Mouse (Mus musculus): ENCODE measurements around the gene Nat8.
"Not testable (repeated sequence)": the region's sequence is repeated elsewhere in the genome, so short reads cannot be mapped to it uniquely, and the experiment has no call there.

Gene Nat8

GRCm38 (mm10) chr6:85831796-85832321, at the start of gene Nat8:
Nat8 (minus strand) TSS chr6:85832082.
- in situ Hi-C loops (cut with MboI, MseI), result no loop called here

- in situ Hi-C loops (cut with MboI, MseI), result not testable (repeated sequence)
These were observed 37.1 kb upstream of the Nat8 start, which contains the start of gene Nat8f2 for GRCm38 (mm10) chr6:85869006-85869405. Nat8f2 (minus strand) TSS chr6:85869158.

GRCm38 (mm10) chr6:85867726-85868690, 36.1 kb upstream of the Nat8 start:
- in situ Hi-C loops (cut with MboI, MseI), result no loop called here

- in situ Hi-C loops (cut with MboI, MseI), result not testable (repeated sequence)
These were observed 35.1 kb upstream of the Nat8 start for GRCm38 (mm10) chr6:85866995-85867394.

GRCm38 (mm10) chr6:85866166-85866565, 34.3 kb upstream of the Nat8 start:
- in situ Hi-C loops (cut with MboI, MseI), result not testable (repeated sequence)

GRCm38 (mm10) chr6:85864900-85865639, 33.2 kb upstream of the Nat8 start:
- in situ Hi-C loops (cut with MboI, MseI), result not testable (repeated sequence)

- in situ Hi-C loops (cut with MboI, MseI), result no loop called here
These were observed 32.0 kb upstream of the Nat8 start for GRCm38 (mm10) chr6:85863840-85864239.

GRCm38 (mm10) chr6:85863136-85863535, 31.3 kb upstream of the Nat8 start:
- in situ Hi-C loops (cut with MboI, MseI), result no loop called here

GRCm38 (mm10) chr6:85862565-85862964, 30.7 kb upstream of the Nat8 start:
- in situ Hi-C loops (cut with MboI, MseI), result no loop called here

- in situ Hi-C loops (cut with MboI, MseI), result no loop called here
These were observed 29.4 kb upstream of the Nat8 start for GRCm38 (mm10) chr6:85861247-85861646.

GRCm38 (mm10) chr6:85856194-85856678, 24.4 kb upstream of the Nat8 start:
- in situ Hi-C loops (cut with MboI, MseI), result no loop called here

- in situ Hi-C loops (cut with MboI, MseI), result no loop called here
These were observed 21.6 kb upstream of the Nat8 start for GRCm38 (mm10) chr6:85853481-85853880.

GRCm38 (mm10) chr6:85851062-85851773, 19.3 kb upstream of the Nat8 start:
- in situ Hi-C loops (cut with MboI, MseI), result no loop called here

GRCm38 (mm10) chr6:85849240-85849639, 17.4 kb upstream of the Nat8 start:
- in situ Hi-C loops (cut with MboI, MseI), result no loop called here

GRCm38 (mm10) chr6:85848140-85848539, 16.3 kb upstream of the Nat8 start:
- in situ Hi-C loops (cut with MboI, MseI), result no loop called here

- in situ Hi-C loops (cut with MboI, MseI), result no loop called here
These were observed 15.0 kb upstream of the Nat8 start for GRCm38 (mm10) chr6:85846921-85847320.

- in situ Hi-C loops (cut with MboI, MseI), result not testable (repeated sequence)
These were observed 12.0 kb upstream of the Nat8 start for GRCm38 (mm10) chr6:85843677-85844458.

- in situ Hi-C loops (cut with MboI, MseI), result no loop called here
These were observed 8.1 kb upstream of the Nat8 start for GRCm38 (mm10) chr6:85839982-85840381.

- in situ Hi-C loops (cut with MboI, MseI), result no loop called here
These were observed 6.8 kb upstream of the Nat8 start for GRCm38 (mm10) chr6:85838674-85839073.

- in situ Hi-C loops (cut with MboI, MseI), result not testable (repeated sequence)
These were observed 5.4 kb upstream of the Nat8 start for GRCm38 (mm10) chr6:85837307-85837706.

GRCm38 (mm10) chr6:85836827-85837226, 4.9 kb upstream of the Nat8 start:
- in situ Hi-C loops (cut with MboI, MseI), result not testable (repeated sequence)
